In genomic region chr11:92774780-92775179, GRCm38 (mm10) we compare ENCODE assay signal across 9 mouse cellular contexts.
DNase-seq lines count a peak whose midpoint lies in the region; ATAC-seq lines count a peak whose summit lies in the region.
"Had no signal": no experiment of that assay in that cellular context is flagged by ENCODE, and none has a peak within 500 bp of the region (broad histone marks: within the 10 kb centered on the region; RNA-seq: fewer than 3 reads in every experiment).

No protein-coding gene starts in this region.

- 7% methylated on average over 3 of the region's 3 CpGs for WGBS in embryonic facial prominence, embryonic 11.5 days
- WGBS in liver, embryonic 11.5 days, result 28% methylated on average over 3 of the region's 3 CpGs

- H3K9me3 ChIP-seq in embryonic facial prominence, embryonic 11.5 days (replicated peaks; ENCODE audit: control insufficient read depth, low read length), result no peaks in the 10 kb centered on the region
- H3K9me3 ChIP-seq in liver, embryonic 11.5 days (ENCODE audit: control insufficient read depth, low read length), result no peaks in the 10 kb centered on the region

- ATAC-seq in embryonic facial prominence, embryonic 11.5 days (replicated peaks; ENCODE audit: insufficient number of reproducible peaks, low FRiP score, low TSS enrichment, low read depth), result no peak
- ATAC-seq in liver, embryonic 11.5 days (replicated peaks; ENCODE audit: low FRiP score), result no peak

- no peaks in the 10 kb centered on the region for H3K27me3 ChIP-seq in embryonic facial prominence, embryonic 11.5 days (ENCODE audit: control insufficient read depth, insufficient read depth, low read length)
- no peaks in the 10 kb centered on the region for H3K27me3 ChIP-seq in liver, embryonic 11.5 days (replicated peaks; ENCODE audit: control insufficient read depth, insufficient read depth, low read length)

- intact Hi-C loops in left cerebral cortex, postnatal 14 days (cut with DNase I), result no loop called here

- no peak overlapping the region for H3K27ac ChIP-seq in embryonic facial prominence, embryonic 11.5 days (replicated peaks; ENCODE audit: low read depth, low read length)
- H3K27ac ChIP-seq in liver, embryonic 11.5 days (ENCODE audit: low read depth, low read length), result no peak overlapping the region

- DNase-seq in left cerebral cortex, adult 18-20 months (ENCODE audit: low spot score in 2 of 2), result peak; percentile 3 to 5
- DNase-seq in left cerebral cortex, postnatal 14 days (ENCODE audit: low spot score in 2 of 2), result no peak
- DNase-seq in ES-CJ7 (ENCODE audit: low read depth, low spot score), result peak; percentile 37
- peak; percentile 31 for DNase-seq in R1 (ENCODE audit: low read depth, low spot score)
- DNase-seq in embryonic facial prominence, embryonic 11.5 days (ENCODE audit: low spot score), result peak; percentile 56
- DNase-seq in frontal cortex, postnatal 36 days (ENCODE audit: low spot score in 2 of 2), result no peak
- DNase-seq in liver, embryonic 11.5 days (ENCODE audit: low spot score), result no peak

- no peaks in the 10 kb centered on the region for H3K4me1 ChIP-seq in embryonic facial prominence, embryonic 11.5 days (ENCODE audit: control insufficient read depth, insufficient read depth, low read length)
- no peaks in the 10 kb centered on the region for H3K4me1 ChIP-seq in liver, embryonic 11.5 days (replicated peaks; ENCODE audit: control insufficient read depth, insufficient read depth, low read length)

- no peak overlapping the region for H3K4me2 ChIP-seq in embryonic facial prominence, embryonic 11.5 days (ENCODE audit: low read depth, low read length)
- no peak overlapping the region for H3K4me2 ChIP-seq in liver, embryonic 11.5 days

- no peak overlapping the region for H3K4me3 ChIP-seq in embryonic facial prominence, embryonic 11.5 days (ENCODE audit: low read depth, low read length)
- no peak overlapping the region for H3K4me3 ChIP-seq in liver, embryonic 11.5 days (ENCODE audit: low read depth, low read length)
- H3K4me3 ChIP-seq: erythroblast, embryonic 14.5 days; myocyte had no signal

- H3K36me3 ChIP-seq in embryonic facial prominence, embryonic 11.5 days (replicated peaks; ENCODE audit: control insufficient read depth, insufficient read depth, low read depth, low read length), result no peaks in the 10 kb centered on the region
- H3K36me3 ChIP-seq in liver, embryonic 11.5 days (ENCODE audit: control insufficient read depth, insufficient read depth, low read length), result no peaks in the 10 kb centered on the region

- H3K9ac ChIP-seq in embryonic facial prominence, embryonic 11.5 days (replicated peaks; ENCODE audit: low read length), result no peak overlapping the region
- H3K9ac ChIP-seq in liver, embryonic 11.5 days (ENCODE audit: low read depth, low read length), result no peak overlapping the region

Comparison
In these comparisons a context has a peak if more than half of its experiments do, and no peak if none do; other contexts are left out.
1. DNase-seq: peak in left cerebral cortex, adult 18-20 months (2 of 2), ES-CJ7 (single experiment), R1 (single experiment) and embryonic facial prominence, embryonic 11.5 days (single experiment); none in left cerebral cortex, postnatal 14 days (0 of 2), frontal cortex, postnatal 36 days (0 of 2) and liver, embryonic 11.5 days (single experiment).